Mouse (Mus musculus): ENCODE data around the gene Cmtm4. TPM values are rescaled to one million over a fixed set of nuclear protein-coding genes. Genes with fewer than 3 reads are reported as not detected.
"Not testable (repeated sequence)": the region's sequence is repeated elsewhere in the genome, so short reads cannot be mapped to it uniquely, and the experiment has no call there.

Gene Cmtm4
- polyA plus RNA-seq, 1 experiment from 2014 or later, result 39.8 TPM

DNA sequence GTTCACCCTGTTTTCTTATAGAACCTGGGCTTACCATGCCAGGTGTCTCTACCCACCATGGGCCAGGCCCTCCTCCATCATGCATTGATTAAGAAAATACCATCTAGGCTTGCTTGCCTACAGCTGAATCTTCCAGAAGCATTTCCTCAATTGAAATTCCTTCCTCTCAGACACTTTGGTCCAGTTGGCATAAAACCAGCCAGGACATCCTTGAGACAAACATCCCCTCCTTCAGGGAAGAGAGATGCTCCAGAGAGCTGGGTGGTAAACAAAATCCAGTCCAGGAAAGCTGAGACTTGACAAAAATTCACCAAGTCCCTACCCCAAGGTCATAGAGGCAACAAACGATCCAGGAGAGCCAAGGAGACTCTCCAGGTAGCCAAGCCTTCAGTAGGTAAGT lies 61.4 kb downstream of the Cmtm4 start:
- TF ChIP-seq CTCF (IDR thresholded peaks at IDR 0.05), result no peak
- peaks cover 12% of the 10 kb centered on the region for H3K27me3 ChIP-seq
- in situ Hi-C loops (cut with MboI; ENCODE audit: low pct_unique_long_range_greater_than_20kb), result loop anchor here (25.0 kb wide), 1 partner anchor 228 kb away; no protein-coding TSS in a partner anchor
- ATAC-seq (no peak), DNase-seq (ENCODE audit: low read depth, low spot score) (no peak)
- ChIA-PET CTCF (interaction anchor here (1.0 to 1.4 kb wide), 2 partner anchors 8 to 10 kb away, joined by 3 read pairs; no protein-coding TSS in a partner anchor), POLR2A (no interaction called here)

DNA sequence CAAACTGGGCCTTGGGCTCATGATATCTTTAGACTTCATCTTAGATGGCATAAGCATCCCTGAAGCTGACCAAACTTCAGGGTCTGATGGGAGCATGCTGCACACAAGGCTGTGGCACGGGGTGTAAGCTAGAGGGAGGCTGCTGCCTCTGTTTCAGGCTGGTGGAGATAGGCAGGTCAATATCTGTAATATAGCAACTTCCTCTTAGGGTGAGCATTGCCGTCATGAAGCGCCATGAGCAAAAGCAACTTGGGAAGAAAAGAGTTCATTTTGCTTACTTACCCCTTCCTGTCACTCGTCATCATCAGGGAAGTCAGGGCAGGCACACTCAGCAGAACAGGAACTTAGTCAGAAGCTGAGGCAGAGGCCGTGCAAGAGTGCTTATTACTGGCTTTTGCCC lies 61.8 kb downstream of the Cmtm4 start:
- in situ Hi-C loops (cut with MboI; ENCODE audit: low pct_unique_long_range_greater_than_20kb), result loop anchor here (25.0 kb wide), 1 partner anchor 229 kb away; no protein-coding TSS in a partner anchor
- no peak for DNase-seq (ENCODE audit: low read depth, low spot score)

GRCm38 (mm10) chr8:104332665-104333631 lies 62.7 kb downstream of the Cmtm4 start:
- in situ Hi-C loops (cut with MboI; ENCODE audit: low pct_unique_long_range_greater_than_20kb), result loop anchor here (25.0 kb wide), 1 partner anchor 229 kb away; no protein-coding TSS in a partner anchor
- TF ChIP-seq CTCF (IDR thresholded peaks at IDR 0.05), result peak; percentile 13
- ChIA-PET POLR2A (no interaction called here), CTCF (interaction anchor here (1.0 to 1.4 kb wide), 2 partner anchors 10 to 82 kb away, joined by 3 read pairs; no protein-coding TSS in a partner anchor)
- no peak for DNase-seq (ENCODE audit: low read depth, low spot score)
- peaks cover 16% of the 10 kb centered on the region for H3K27me3 ChIP-seq
- ATAC-seq, result no peak

More for the DNA sequence above, 61.8 kb downstream of the Cmtm4 start:
- TF ChIP-seq CTCF (IDR thresholded peaks at IDR 0.05), result no peak
- ChIA-PET POLR2A (no interaction called here), CTCF (interaction anchor here (1.0 to 1.4 kb wide), 2 partner anchors 9 to 11 kb away, joined by 3 read pairs; no protein-coding TSS in a partner anchor)
- ATAC-seq, result no peak
- H3K27me3 ChIP-seq, result peaks cover 14% of the 10 kb centered on the region

- ATAC-seq; CTCF ChIA-PET; DNase-seq (ENCODE audit: low read depth, low spot score): not testable (repeated sequence)
- POLR2A ChIA-PET, result interaction anchor here (0.7 kb wide), 2 partner anchors 25 to 740 kb away, joined by 3 read pairs; no protein-coding TSS in a partner anchor
- peaks cover 29% of the 10 kb centered on the region for H3K27me3 ChIP-seq
- in situ Hi-C loops (cut with MboI; ENCODE audit: low pct_unique_long_range_greater_than_20kb), result loop anchor here (25.0 kb wide), 1 partner anchor 615 kb away; the partner anchor contains the start of genes Ces2e and Ces2f
Observed at GRCm38 (mm10) chr8:104321930-104322329, 73.7 kb downstream of the Cmtm4 start, which contains the start of gene Cmtm2b. Gene Cmtm2b, plus strand, starts transcription at chr8:104322230.

GRCm38 (mm10) chr8:104321267-104321666 lies 74.3 kb downstream of the Cmtm4 start, which contains the start of gene Gm11020:
Gene Gm11020, plus strand, starts transcription at chr8:104321567.
- DNase-seq (ENCODE audit: low read depth, low spot score); ATAC-seq; POLR2A ChIA-PET; CTCF ChIA-PET: not testable (repeated sequence)
- in situ Hi-C loops (cut with MboI; ENCODE audit: low pct_unique_long_range_greater_than_20kb), result loop anchor here (25.0 kb wide), 1 partner anchor 616 kb away; the partner anchor contains the start of genes Ces2e and Ces2f
- peaks cover 34% of the 10 kb centered on the region for H3K27me3 ChIP-seq

GRCm38 (mm10) chr8:104313311-104313710 lies 82.3 kb downstream of the Cmtm4 start:
- in situ Hi-C loops (cut with MboI; ENCODE audit: low pct_unique_long_range_greater_than_20kb), result loop anchor here (25.0 kb wide), 1 partner anchor 624 kb away; the partner anchor contains the start of genes Ces2e and Ces2f
- no peak for ATAC-seq
- CTCF ChIA-PET, result no interaction called here
- DNase-seq (ENCODE audit: low read depth, low spot score), result no peak
- peak; percentile 26 for TF ChIP-seq CTCF (IDR thresholded peaks at IDR 0.05)
- H3K27me3 ChIP-seq, result peaks cover 28% of the 10 kb centered on the region
- POLR2A ChIA-PET, result no interaction called here

- CTCF ChIA-PET; ATAC-seq; POLR2A ChIA-PET; DNase-seq (ENCODE audit: low read depth, low spot score): not testable (repeated sequence)
- in situ Hi-C loops (cut with MboI; ENCODE audit: low pct_unique_long_range_greater_than_20kb), result loop anchor here (25.0 kb wide), 1 partner anchor 625 kb away; the partner anchor contains the start of genes Ces2e and Ces2f
- H3K27me3 ChIP-seq, result peaks cover 28% of the 10 kb centered on the region
Observed at GRCm38 (mm10) chr8:104312023-104312422, 83.6 kb downstream of the Cmtm4 start.

DNA sequence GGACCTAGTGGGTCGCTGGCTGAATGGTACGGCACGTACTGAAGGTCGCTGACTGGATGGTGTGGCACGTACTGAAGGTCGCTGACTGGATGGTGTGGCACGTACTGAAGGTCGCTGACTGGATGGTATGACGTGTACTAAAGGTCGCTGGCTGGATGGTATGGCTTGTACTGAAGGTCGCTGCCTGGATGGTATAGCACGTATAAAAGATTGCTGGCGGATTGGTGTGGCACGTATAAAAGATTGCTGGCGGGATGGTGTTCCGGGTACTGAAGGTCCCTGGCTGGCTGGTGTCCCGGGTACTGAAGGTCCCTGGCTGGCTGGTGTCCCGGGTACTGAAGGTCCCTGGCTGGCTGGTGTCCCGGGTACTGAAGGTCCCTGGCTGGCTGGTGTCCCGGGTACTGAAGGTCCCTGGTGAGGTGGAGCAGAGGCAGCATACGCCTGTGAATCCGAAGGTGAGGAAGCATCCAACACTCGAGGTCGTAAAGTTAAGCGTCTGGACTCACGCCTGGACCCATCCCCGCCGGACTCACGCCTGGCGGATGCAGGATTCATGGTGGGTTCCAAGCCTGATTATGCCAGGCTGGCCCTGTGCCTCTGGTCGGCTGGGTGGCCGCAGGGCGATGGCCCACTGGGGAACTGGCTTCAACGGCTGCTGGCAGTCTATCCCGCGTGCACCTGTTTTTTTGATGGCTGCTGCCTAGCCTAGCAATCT lies 86.0 kb downstream of the Cmtm4 start, which contains the start of the genes Gm45711 and Cmtm1:
Gene Gm45711, minus strand, starts transcription at position 641 of the 715 bp plus-strand sequence.
Gene Cmtm1, minus strand, starts transcription at position 705 of the 715 bp plus-strand sequence.
- CTCF ChIA-PET; POLR2A ChIA-PET; DNase-seq (ENCODE audit: low read depth, low spot score); ATAC-seq: not testable (repeated sequence)
- peaks cover 13% of the 10 kb centered on the region for H3K27me3 ChIP-seq
- in situ Hi-C loops (cut with MboI; ENCODE audit: low pct_unique_long_range_greater_than_20kb), result loop anchor here (5.0 to 25.0 kb wide), 2 partner anchors 42 to 628 kb away; partner anchors contain the start of genes Ces2e and Ces2f

DNA sequence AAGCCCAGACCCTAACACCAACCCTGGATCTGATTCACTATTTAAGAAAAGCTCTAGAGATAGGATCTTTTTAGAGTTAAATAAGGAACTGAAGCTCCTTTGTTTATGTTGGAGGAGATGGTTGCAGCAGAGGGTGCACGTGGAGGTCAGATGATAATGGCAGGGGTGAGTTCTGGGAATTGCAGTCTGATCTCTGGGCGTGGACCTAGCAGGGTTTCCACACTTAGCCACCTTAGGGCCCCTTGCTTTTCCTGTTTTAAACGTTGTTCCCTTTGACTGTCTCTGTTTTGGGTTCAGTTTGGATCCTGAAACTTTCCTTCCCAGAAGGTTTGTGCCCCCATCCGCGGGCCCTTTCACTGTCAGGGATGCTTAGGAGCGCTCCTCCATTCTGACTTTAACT lies 87.3 kb downstream of the Cmtm4 start:
- DNase-seq (ENCODE audit: low read depth, low spot score); CTCF ChIA-PET; ATAC-seq; POLR2A ChIA-PET: not testable (repeated sequence)
- in situ Hi-C loops (cut with MboI; ENCODE audit: low pct_unique_long_range_greater_than_20kb), result loop anchor here (5.0 to 25.0 kb wide), 2 partner anchors 41 to 629 kb away; partner anchors contain the start of genes Ces2e and Ces2f
- H3K27me3 ChIP-seq, result peaks cover 16% of the 10 kb centered on the region

DNA sequence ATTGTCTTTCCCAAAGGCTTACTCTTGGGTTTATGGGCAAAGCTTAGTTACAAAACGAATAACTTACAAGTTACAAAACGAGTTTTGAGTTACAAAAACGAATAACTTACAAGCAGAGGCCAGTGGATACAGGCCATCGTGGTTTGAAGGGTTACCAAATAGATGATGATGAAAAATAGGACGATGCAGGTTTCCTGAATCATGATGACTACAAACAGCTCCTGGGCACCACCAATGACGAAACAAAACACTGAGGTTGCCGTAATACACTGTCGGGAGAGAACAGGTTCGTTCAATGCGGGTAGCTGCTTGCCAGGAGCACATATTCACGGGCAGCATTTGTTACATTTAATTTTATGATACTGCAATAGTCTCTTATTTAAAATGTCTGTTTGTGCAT lies 90.6 kb downstream of the Cmtm4 start:
- CTCF ChIA-PET, result no interaction called here
- POLR2A ChIA-PET, result no interaction called here
- in situ Hi-C loops (cut with MboI; ENCODE audit: low pct_unique_long_range_greater_than_20kb), result loop anchor here (5.0 to 25.0 kb wide), 2 partner anchors 38 to 632 kb away; partner anchors contain the start of genes Ces2e and Ces2f
- peaks cover 8% of the 10 kb centered on the region for H3K27me3 ChIP-seq
- DNase-seq (ENCODE audit: low read depth, low spot score) (no peak), ATAC-seq (no peak)
- no peak for TF ChIP-seq CTCF (IDR thresholded peaks at IDR 0.05)

- H3K27me3 ChIP-seq; CTCF ChIA-PET; ATAC-seq; POLR2A ChIA-PET; DNase-seq (ENCODE audit: low read depth, low spot score): not testable (repeated sequence)
- in situ Hi-C loops (cut with MboI; ENCODE audit: low pct_unique_long_range_greater_than_20kb), result loop anchor here (25.0 kb wide), 1 partner anchor 635 kb away; the partner anchor contains the start of genes Ces2e and Ces2f
Observed at GRCm38 (mm10) chr8:104302536-104302935, 93.1 kb downstream of the Cmtm4 start.

GRCm38 (mm10) chr8:104301577-104301976 lies 94.0 kb downstream of the Cmtm4 start:
- ATAC-seq; DNase-seq (ENCODE audit: low read depth, low spot score); H3K27me3 ChIP-seq; POLR2A ChIA-PET; CTCF ChIA-PET: not testable (repeated sequence)
- in situ Hi-C loops (cut with MboI; ENCODE audit: low pct_unique_long_range_greater_than_20kb), result loop anchor here (25.0 kb wide), 1 partner anchor 636 kb away; the partner anchor contains the start of genes Ces2e and Ces2f

Data from Patski (cell line).